Mouse (Mus musculus) cerebellum, adult 18-20 months (tissue): ENCODE results near the gene Timm9.
A peak's percentile ranks its signal among the peaks of the same experiment; 100 is the strongest.

Source experiments
- DNase-seq, 2 experiments: peaks; one replicate each; pipeline ENCODE4 v3.0.0; 2021

Timm9 gene

DNA sequence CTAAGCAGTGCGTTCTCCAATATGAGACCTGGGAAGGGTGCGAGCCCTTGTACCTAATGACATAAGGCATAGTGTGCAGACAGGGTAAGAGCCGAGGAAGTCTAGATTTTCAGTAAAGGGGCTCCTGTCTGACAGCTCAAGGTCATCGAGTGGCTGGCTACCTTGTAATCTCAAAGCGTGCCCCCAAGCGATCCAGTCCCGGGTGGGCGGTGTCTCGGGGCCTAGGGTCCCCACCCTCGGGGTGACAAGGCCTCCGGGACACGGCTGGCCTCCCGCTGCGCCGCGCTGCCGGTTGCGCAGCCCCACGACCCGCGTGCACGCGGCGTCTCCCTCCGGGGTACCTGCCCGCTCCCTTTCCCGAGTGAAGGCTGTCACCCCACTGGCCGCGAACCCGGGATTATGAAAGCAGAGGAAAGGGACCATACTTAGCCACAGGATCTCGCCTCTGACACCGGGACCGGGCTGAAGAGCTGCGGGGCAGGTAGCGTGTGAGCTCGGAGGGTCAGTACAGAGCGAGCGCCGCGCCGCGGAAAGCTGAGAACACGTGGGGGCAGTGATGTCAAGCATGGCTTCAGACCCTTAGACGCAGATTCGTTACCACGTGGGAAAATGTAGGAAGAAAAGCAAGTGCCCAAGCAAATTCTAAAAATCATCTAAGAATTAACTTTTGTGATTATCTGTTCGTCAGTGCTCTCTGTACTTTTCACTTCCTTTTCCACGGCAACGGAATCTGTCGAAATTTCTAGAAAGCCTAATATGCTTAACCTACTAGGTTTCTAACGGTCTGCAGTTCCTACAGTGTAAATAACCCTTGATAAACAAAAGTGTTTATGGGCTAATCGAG is at the start of gene Timm9, which contains the start of gene 2700049A03Rik:
Gene Timm9 (minus strand): TSS at position 555 of the 844 bp plus-strand sequence.
Gene 2700049A03Rik (plus strand): TSS at position 719 of the 844 bp plus-strand sequence.
- DNase-seq, result peak; percentile 76 to 86

GRCm38 (mm10) chr12:71184396-71184795 is 47.9 kb upstream of the Timm9 start:
- DNase-seq, result no peak

GRCm38 (mm10) chr12:71183736-71184135 is 47.3 kb upstream of the Timm9 start:
- no peak for DNase-seq

- no peak for DNase-seq
Measured at GRCm38 (mm10) chr12:71169911-71170310, 33.4 kb upstream of the Timm9 start.

- no peak for DNase-seq
Measured at GRCm38 (mm10) chr12:71164410-71164809, 27.9 kb upstream of the Timm9 start.

DNA sequence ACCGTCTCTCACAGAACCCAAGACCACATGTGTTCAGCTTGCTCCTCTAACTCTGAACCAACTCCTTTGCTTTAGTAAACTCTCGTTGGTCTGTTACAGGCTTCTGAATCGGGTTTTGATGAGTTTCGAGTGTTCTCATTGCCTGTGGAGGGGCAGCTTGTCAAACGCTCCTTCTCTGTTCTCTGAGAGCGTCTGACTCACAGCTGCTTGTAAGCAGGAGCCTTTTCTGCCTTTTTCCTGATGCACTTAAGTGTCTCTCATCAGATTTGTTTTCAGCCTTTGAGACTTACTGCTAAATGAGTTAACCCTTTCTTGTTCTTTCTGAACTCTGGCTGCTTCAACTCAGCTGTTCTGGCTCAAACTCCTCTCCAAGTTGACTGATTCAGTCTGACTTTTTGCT is 21.5 kb upstream of the Timm9 start:
- DNase-seq, result no peak

GRCm38 (mm10) chr12:71154979-71155378 is 18.5 kb upstream of the Timm9 start:
- no peak for DNase-seq

DNA sequence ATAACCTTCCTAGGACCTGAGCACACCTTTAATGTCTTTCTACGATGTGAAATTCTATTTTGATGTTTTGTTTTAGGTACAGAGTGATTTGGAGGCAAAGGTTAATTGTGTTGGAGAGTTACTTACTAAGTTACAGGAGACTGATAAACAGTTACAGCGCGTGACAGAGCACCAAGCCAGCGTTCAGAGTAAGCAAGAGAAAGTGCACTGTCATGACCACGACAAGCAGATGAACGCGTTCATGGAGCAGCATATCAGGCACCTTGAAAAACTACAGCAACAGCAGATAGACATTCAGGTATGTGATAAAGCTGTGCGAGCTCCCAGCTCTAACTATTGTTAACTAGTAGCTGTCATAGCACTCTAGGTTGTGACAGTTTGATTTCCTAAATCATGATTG is 13.7 kb upstream of the Timm9 start:
- no peak for DNase-seq

- no peak for DNase-seq
Measured at GRCm38 (mm10) chr12:71149456-71149855, 13.0 kb upstream of the Timm9 start.

DNA sequence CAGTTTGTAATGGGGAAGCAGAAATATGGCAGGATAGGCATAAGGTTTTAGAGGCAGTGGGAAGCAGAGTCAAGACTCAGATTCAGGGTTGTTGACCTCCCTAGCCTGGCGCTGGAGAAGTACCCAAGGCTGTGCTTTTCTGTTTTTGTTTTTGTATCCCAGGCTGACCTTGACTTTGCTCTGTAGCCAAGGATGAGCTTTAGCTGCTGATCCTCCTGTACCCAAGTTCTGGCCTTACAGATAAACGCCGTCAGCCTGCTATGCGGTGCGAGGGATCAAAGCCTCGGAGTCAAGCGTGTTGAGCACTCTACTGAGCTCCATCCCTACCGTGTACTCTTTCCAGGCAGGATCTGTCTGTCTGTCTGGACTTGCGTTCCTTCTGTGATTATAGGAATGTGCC is 12.3 kb upstream of the Timm9 start:
- no peak for DNase-seq

GRCm38 (mm10) chr12:71147641-71148040 is 11.2 kb upstream of the Timm9 start:
- peak; percentile 55 to 67 for DNase-seq

GRCm38 (mm10) chr12:71141189-71141588 is 4.7 kb upstream of the Timm9 start:
- no peak for DNase-seq

DNA sequence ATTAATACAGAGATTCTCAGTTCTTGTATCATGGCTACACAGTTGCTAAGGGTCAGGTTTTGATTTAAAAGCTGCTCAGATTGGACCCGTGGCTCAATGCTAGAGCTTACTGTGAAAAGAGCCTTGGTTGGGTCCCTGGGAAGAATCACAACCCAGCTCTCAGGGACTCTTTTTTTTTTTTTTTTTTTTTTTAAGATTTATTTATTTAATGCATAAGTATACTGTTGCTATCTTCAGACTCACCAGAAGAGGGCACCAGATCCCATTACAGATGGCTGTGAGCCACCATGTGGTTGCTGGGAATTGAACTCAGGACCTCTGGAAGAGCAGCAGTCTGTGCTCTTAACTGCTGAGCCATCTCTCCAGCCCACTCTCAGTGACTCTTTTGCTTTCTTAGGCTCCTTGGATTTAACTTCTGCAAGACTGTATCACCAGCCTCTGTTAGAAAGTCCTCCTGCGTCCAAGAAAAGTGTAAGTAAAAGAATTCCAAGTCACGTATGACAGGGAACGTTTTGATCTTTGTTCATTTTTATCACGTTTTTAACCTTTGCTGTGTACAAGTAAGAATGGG is 2.9 kb upstream of the Timm9 start:
- DNase-seq, result no peak

DNA sequence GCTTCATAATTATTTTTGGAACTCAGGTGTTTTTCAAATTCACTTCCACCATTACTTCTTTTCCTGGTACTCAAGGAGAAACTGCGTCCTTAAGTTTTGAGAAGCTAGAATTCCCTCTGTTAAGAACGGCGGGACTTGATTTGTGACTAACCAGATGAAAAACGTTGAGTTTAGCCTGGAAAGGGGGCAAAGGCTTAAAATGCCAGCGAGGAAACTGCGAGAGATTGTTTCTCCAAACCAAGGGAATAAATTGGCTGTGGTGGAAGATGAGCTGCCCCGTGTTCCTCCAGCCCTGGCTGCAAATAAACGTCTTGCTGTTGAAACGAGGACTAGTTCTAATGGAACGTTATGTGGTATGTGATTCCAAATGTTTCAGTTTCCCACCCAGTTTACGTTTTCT is 1.2 kb upstream of the Timm9 start:
- no peak for DNase-seq

DNA sequence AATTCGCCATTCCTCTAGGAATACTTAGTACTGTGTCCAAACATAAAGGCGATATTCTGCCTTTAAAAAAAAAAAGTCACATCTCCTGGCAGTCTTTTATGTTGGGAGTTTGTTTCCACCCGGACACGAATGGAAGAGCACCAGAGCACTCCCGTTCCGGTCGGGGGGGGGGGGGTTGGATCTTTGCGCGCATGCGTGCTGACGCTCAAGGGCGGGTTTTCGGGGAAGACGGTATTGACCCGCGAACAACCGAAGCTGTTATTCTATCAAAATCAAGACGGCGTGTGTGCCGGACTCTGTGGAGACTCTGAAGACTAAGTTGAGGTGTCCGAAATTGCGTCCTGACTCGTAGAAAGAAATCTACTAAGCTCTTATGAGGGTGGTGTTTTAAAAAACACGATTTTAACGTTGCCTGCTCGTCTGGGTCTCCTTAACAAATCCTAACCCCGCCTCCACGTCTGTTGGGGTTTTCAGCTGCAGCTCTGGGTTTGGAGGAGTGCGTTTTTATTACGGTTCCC is 549 bp upstream of the Timm9 start:
- peak; percentile 76 to 84 for DNase-seq

GRCm38 (mm10) chr12:71135581-71135980 is 903 bp downstream of the Timm9 start:
- DNase-seq, result no peak

DNA sequence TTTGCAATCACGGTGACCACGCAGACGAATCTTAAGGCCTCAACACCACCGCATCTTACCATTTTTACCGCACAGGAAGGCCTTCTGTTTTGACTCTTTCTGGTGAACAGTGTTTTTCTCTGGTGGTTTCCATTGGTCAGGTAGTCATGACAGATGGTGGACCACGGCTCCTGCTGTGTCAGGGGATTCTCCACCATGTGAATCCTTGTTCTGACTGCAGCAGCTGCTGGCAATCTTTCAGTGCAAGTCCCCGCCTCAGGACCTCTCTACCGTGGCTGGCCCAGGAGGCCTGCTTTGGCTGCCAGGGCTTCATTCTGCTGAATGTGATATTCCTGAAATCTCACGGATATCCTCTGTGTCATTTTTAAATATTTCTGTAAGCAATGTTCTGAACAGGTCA is 13.2 kb downstream of the Timm9 start:
- DNase-seq, result peak; percentile 88 to 90

DNA sequence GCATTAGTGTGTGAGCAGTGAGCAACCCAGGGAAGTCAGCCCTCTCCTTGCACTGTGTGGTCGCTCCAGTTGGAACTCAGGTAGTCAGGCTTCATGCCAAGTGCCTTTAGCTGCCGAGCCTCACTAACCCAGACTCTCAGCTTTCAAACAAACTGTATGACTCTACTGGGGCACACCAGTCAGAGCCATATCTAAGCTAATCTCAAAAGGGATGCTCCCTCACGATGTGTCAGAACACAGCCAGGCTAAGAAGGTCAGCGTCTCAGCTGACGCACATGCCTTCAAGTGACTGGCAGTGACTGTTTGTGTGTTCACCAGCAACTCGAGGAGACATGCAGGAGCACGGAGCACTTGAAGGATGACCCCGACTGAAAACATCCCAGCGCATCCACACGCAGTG is 13.8 kb downstream of the Timm9 start:
- peak in 1 of 2 experiments; percentile 27 for DNase-seq

DNA sequence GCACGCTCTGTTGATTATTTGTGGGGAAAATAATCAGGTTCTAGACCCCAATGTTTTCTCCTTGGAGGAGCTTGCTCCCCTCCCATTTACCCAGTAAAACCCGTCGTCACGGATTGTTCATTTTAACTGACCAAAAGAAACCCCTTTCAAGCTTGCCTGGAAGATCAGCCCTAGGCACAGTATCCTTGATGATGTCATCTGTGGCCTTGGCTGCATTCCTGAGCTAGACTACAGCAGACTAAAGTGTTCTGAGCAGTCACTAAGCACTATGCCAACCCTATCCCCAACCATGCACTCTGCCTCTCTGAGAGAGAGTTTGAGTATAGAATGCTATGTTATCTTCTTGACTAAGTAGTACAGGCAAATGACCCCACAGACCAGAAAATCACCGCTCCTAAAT is 20.1 kb downstream of the Timm9 start:
- no peak for DNase-seq

- DNase-seq, result peak; percentile 40 to 53
Measured at GRCm38 (mm10) chr12:71113675-71114288, 22.7 kb downstream of the Timm9 start.

GRCm38 (mm10) chr12:71113074-71113473 is 23.4 kb downstream of the Timm9 start:
- DNase-seq, result no peak

DNA sequence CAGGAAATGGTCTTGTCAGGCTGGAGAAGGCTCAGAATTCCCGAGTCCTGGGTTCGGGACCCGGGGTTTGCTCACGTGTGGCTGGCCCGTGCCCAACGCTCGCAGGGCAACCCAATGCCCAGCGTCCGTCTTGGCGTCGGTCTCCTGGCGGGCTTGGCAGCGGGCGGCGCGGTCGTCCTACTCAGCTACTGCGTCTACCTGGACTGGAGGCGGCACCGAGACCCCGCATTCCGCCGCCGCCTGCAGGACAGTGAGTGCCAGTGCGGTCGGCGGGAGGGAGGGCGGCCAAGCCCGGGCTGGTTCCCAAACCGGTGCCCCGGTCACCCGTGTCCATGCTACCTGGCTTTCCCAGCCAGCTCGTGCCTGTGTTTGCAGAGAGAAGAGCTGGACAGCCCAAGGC is 25.2 kb downstream of the Timm9 start, which contains the start of gene Tomm20l:
Gene Tomm20l (plus strand): TSS at position 98 of the 400 bp plus-strand sequence.
- peak; percentile 58 to 68 for DNase-seq

DNA sequence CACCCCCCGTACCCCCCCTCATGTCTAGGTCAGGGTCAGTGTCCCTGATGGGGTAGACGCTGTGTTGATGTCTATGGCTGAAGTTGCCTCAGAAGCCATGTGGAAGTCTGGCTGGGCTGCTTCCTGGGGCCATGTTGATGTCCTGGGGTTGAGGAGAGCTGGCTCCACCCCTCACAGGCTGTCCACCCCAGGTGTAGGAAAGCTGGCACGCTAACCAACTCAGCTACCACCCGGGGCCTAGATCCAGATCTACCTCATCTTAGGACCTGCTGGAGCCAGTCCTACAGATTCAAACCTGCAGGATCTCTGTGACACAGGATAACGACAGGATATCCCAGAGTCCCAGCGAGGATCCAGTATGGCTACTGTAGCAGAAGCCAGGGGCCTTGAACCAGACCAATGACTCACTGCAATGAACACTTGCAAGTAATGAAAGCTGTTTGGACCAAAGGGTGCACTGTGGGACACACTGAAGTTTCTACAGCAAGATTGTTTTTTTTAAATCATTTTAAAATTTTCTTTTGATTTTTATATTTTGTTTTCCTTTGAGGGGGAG is 29.2 kb downstream of the Timm9 start:
- no peak for DNase-seq
